Mouse (Mus musculus) forebrain, postnatal 0 days (tissue): ENCODE data around the gene Klf12. TPM values are rescaled to one million over a fixed set of nuclear protein-coding genes. Genes with fewer than 3 reads are reported as not detected.

ENCODE experiments used
- ATAC-seq: fragments of 200-750 bp; cut with Nextera tagmentation; 2 replicates; pipeline ENCODE4 v1.8.0; 2017; ENCODE audit warnings: mild to moderate bottlenecking, moderate library complexity
- DNase-seq: peaks from one replicate; pipeline ENCODE4 v3.0.0-alpha.2; 2015
- H3K27ac ChIP-seq: fragments of 300-500 bp; sonication (generic); 2 replicates; pipeline ENCODE4 v1.5.1; 2014; ENCODE audit warnings: low read depth, mild to moderate bottlenecking, antibody characterized with exemption, low read length, moderate library complexity, mixed read lengths
- H3K27me3 ChIP-seq: fragments of 300-500 bp; sonication (generic); 2 replicates; pipeline ENCODE4 v1.6.1; 2014; ENCODE audit warnings: mild to moderate bottlenecking, low read length, mixed read lengths; ENCODE audit not compliant: insufficient read depth
- H3K36me3 ChIP-seq: fragments of 300-500 bp; sonication (generic); 2 replicates; pipeline ENCODE4 v1.6.1; 2014; ENCODE audit warnings: mild to moderate bottlenecking, moderate library complexity; ENCODE audit not compliant: insufficient read depth
- H3K4me1 ChIP-seq: fragments of 300-500 bp; sonication (generic); 2 replicates; pipeline ENCODE4 v1.6.1; 2014; ENCODE audit warnings: antibody characterized with exemption; ENCODE audit not compliant: insufficient read depth
- H3K4me2 ChIP-seq: fragments of 300-500 bp; sonication (generic); 2 replicates; pipeline ENCODE4 v1.6.1; 2014; ENCODE audit warnings: low read depth, mild to moderate bottlenecking, moderate library complexity
- H3K4me3 ChIP-seq: fragments of 300-500 bp; sonication (generic); 2 replicates; pipeline ENCODE4 v1.5.1; 2014; ENCODE audit warnings: low read depth, low read length, mixed read lengths
- H3K9ac ChIP-seq: fragments of 300-500 bp; sonication (generic); 2 replicates; pipeline ENCODE4 v1.6.1; 2014; ENCODE audit warnings: mild to moderate bottlenecking
- H3K9me3 ChIP-seq: fragments of 300-500 bp; sonication (generic); 2 replicates; pipeline ENCODE4 v1.6.1; 2016; ENCODE audit warnings: low read length
- CTCF ChIP-seq: sonication (generic); IDR thresholded peaks from 2 replicates; pipeline ENCODE4 v1.5.1; 2016; ENCODE audit warnings: antibody characterized with exemption, control low read depth, low read depth
- WGBS: fragments of 180-500 bp; shearing (Covaris S2); extraction: QIAGEN DNeasy Blood & Tissue Kit; methylation state at CpG from one replicate; pipeline ENCODE4 v1.1.7; 2014; 5-methylcytosine and 5-hydroxymethylcytosine counted together
- polyA plus RNA-seq: library from polyadenylated mRNA; unstranded; fragments of >200 nt; fragmentation: Nextera tagmentation; extraction: Ambion mirVana; gene quantifications from 2 replicates; pipeline ENCODE4 v1.2.1, GENCODE M21; 2015
- total RNA-seq: library from RNA; depleted of rRNA; stranded (reverse); fragments of >200 nt; gene quantifications from 2 replicates; pipeline ENCODE4 v1.2.3, GENCODE M21; 2014

Gene Klf12
- total and polyA plus RNA-seq, 2 experiments from 2014 or later = 24.4 to 47.9 TPM

DNA sequence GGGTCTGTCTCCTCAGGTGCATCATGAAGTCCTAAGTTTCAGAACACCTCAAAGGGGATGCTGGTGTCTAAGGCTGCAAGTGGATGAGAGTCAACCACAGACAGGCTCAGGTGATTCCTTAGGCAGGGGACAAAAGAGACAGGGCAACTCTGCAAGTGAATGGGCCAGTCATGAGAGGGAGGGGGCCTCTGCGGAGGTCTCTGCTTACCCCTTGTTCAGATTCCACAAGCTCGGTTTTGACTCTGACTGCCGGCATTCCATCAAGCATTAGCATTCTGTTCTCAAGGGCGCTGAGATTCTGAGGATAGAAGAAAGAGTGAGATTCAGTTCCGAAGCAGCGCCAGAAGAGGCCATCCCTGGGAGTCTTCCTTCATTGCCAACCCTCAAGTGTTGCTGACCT is 174.9 kb downstream of the Klf12 start:
- WGBS = 19% methylated on average over 6 of the region's 6 CpGs
- H3K9me3 ChIP-seq = no peaks in the 10 kb centered on the region
- no peaks in the 10 kb centered on the region for H3K36me3 ChIP-seq
- no peak overlapping the region for H3K4me2 ChIP-seq
- no peak overlapping the region for H3K4me3 ChIP-seq
- DNase-seq (no peak), ATAC-seq (no peak)
- H3K27ac ChIP-seq = no peak overlapping the region
- no peaks in the 10 kb centered on the region for H3K27me3 ChIP-seq
- TF ChIP-seq CTCF = no peak
- H3K9ac ChIP-seq = no peak overlapping the region
- 0 out of 2 replicates have a peak, but pooled peaks cover 6% of the 10 kb centered on the region for H3K4me1 ChIP-seq

DNA sequence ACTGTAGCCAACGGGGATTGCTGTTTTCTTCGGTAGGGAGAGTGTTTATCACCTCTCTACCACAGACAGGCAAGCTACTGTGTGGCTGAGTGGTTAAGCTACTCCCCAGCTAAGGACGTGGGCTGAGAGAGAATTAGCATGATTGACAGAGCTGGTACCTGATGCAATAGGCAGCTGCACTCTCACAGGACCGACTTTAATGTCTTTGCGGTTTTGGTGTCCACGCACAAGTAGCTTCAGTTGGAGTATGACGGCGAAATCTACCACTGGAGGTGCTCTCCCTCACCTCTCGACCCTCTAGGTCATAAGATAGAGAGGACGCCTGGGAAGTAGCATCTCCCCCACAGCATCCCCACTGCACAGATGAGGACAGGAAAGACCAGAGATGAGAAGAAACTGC is 178.9 kb downstream of the Klf12 start:
- Histone ChIP-seq H3K4me3 (no peak overlapping the region), H3K4me1 (0 out of 2 replicates have a peak, but pooled peaks cover 6% of the 10 kb centered on the region), H3K9me3 (no peaks in the 10 kb centered on the region), H3K36me3 (no peaks in the 10 kb centered on the region), H3K4me2 (no peak overlapping the region), H3K27me3 (no peaks in the 10 kb centered on the region), H3K9ac (no peak overlapping the region), H3K27ac (no peak overlapping the region)
- ATAC-seq = no peak
- 81% methylated on average over 10 of the region's 10 CpGs for WGBS
- no peak for DNase-seq
- no peak for TF ChIP-seq CTCF

DNA sequence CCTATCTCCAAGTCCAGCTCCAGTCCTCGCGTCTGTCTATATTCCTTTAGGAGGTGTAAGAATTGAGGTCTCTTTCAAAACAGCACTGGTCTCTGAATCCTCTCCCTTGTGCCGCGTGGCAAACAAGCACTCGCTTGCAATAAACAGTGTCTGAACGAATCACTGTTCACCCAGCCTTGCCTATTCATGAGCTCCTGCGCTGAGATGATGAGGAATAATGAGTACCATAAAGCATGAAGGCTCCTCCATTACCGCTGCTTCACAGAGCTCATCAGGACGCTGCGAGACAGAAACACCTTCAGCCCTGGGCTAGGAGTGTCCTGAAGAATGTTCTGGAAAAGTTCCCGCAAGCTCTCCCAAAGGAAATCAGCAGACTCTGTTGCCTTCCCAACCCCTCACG is 179.7 kb downstream of the Klf12 start:
- no peaks in the 10 kb centered on the region for H3K27me3 ChIP-seq
- no peak overlapping the region for H3K9ac ChIP-seq
- peak; percentile 72 for ATAC-seq
- peak; percentile 55 for DNase-seq
- no peak overlapping the region for H3K4me3 ChIP-seq
- WGBS = 31% methylated on average over 12 of the region's 12 CpGs
- H3K4me1 ChIP-seq = 0 out of 2 replicates have a peak, but pooled peaks cover 6% of the 10 kb centered on the region
- H3K9me3 ChIP-seq = no peaks in the 10 kb centered on the region
- H3K36me3 ChIP-seq = no peaks in the 10 kb centered on the region
- H3K27ac ChIP-seq = no peak overlapping the region
- TF ChIP-seq CTCF = no peak
- H3K4me2 ChIP-seq = peak overlapping the region; percentile 28

DNA sequence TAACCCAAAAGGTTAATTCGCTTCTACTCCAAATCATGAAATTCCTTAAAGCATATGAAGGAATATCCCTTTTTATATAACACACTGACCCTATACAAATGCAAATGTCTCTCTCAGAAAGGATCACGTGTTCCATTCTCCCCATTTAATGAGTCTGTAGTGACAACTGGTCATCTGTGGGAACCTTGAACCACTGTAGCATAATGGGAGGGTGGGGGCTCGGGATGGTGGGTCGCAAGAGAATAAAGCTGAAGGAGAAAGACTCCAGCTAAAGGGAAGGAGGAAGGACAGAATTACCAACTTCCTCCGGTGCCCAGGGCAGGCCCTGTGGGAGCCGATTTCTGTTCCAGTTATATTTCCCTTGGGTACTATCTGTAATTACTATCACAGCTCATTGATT is 180.7 kb downstream of the Klf12 start:
- H3K9ac ChIP-seq = no peak overlapping the region
- no peak for ATAC-seq
- H3K4me1 ChIP-seq = 0 out of 2 replicates have a peak, but pooled peaks cover 6% of the 10 kb centered on the region
- WGBS = 21% methylated on average over 6 of the region's 6 CpGs
- no peaks in the 10 kb centered on the region for H3K9me3 ChIP-seq
- no peak overlapping the region for H3K4me3 ChIP-seq
- no peak overlapping the region for H3K4me2 ChIP-seq
- H3K36me3 ChIP-seq = no peaks in the 10 kb centered on the region
- H3K27me3 ChIP-seq = no peaks in the 10 kb centered on the region
- no peak overlapping the region for H3K27ac ChIP-seq
- no peak for TF ChIP-seq CTCF
- DNase-seq = no peak

DNA sequence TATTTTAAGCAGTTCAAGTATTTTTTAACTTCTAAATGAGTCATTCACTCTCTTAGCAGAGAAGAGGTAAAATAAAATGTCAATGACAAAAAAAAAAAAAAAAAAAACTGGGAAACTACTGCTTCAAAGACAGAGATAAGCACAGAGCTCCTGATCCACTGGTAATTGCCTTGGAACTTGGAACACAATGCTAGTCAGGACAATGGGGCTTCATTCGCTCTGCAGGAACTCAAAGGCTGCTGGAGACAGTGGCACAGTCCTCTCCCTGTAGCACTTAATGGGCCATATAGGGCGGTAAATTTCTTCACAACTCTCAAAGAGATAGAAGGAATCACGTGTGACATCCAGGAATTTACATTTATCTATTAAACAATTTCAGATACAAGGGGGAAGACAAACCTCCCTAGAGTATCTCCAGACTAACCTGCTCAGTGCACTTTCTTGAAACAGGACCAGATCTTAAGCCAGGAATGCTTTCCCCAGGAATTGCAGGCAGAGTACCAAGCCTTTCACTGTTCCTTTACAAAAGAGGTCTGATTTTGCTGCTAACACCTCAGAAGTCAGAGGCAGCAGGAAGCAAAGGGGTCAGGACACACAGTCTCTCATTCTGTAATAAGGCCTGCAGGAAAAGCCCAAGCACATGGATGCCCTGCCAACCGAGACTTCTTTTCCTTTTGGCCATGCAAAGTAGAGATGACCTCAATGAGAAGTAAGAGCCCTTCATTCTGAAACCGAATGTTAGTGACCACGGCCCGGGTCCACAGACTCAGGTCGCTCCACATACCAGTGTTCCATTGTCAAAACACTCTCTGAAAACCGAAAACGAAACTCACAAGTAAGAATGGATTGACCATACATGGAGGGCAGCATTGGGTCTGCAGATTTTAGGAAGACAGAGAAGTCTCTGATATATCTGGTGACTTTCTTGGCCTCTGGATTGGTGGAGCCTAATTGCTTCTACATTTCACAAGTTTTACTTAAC is 187.0 kb downstream of the Klf12 start:
- ATAC-seq = no peak
- no peak overlapping the region for H3K4me2 ChIP-seq
- TF ChIP-seq CTCF = no peak
- H3K36me3 ChIP-seq = no peaks in the 10 kb centered on the region
- no peak overlapping the region for H3K9ac ChIP-seq
- H3K4me1 ChIP-seq = no peaks in the 10 kb centered on the region
- H3K4me3 ChIP-seq = no peak overlapping the region
- no peaks in the 10 kb centered on the region for H3K9me3 ChIP-seq
- H3K27ac ChIP-seq = no peak overlapping the region
- WGBS = 62% methylated on average over 10 of the region's 10 CpGs
- no peak for DNase-seq
- no peaks in the 10 kb centered on the region for H3K27me3 ChIP-seq

DNA sequence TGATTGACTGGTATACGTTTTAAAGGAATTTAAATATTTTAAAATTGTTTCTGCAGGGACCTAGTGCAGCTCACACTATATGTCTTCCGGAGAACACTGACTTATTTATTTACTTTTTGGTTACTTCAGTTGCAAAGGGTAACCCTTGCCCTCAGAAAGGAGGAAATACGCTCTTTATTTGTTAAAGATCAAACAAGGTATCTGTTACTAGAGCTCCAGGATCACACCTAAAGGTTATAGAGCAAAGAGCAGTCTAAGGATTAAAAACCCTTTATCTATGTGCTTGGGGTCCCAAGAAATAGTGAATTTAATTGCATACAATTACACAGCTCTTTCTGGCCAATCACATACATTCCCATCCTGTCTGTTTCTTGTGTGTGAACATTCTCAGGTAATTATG is 188.7 kb downstream of the Klf12 start:
- Histone ChIP-seq H3K4me3 (no peak overlapping the region), H3K9me3 (no peaks in the 10 kb centered on the region), H3K36me3 (no peaks in the 10 kb centered on the region), H3K27me3 (no peaks in the 10 kb centered on the region), H3K9ac (no peak overlapping the region), H3K4me2 (no peak overlapping the region), H3K27ac (no peak overlapping the region), H3K4me1 (no peaks in the 10 kb centered on the region)
- no peak for TF ChIP-seq CTCF
- no peak for ATAC-seq
- DNase-seq = no peak
- WGBS = 82% methylated on average over 3 of the region's 3 CpGs

DNA sequence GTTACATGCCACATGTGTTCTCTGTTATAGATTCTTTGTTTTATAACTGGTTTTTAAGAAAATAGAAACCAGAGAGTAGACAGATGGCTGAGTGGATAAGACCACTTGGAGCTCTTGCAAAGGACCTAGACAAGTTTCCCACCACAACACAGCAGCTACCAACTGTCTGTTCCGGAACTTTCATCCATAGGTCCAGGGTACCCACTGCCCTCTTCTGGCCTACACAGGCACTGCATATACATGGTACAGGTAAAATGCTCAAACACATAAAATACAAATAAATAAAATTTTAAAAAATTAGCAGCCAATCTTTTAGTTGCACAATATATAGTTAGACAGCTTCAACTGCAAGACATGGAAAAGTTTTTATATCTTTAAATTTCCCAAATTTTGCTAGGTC is 194.0 kb downstream of the Klf12 start:
- Histone ChIP-seq H3K9me3 (no peaks in the 10 kb centered on the region), H3K4me1 (no peaks in the 10 kb centered on the region), H3K9ac (no peak overlapping the region), H3K4me3 (no peak overlapping the region), H3K4me2 (no peak overlapping the region), H3K27me3 (no peaks in the 10 kb centered on the region), H3K36me3 (no peaks in the 10 kb centered on the region), H3K27ac (no peak overlapping the region)
- TF ChIP-seq CTCF = 0 out of 2 replicates have a peak, but pooled peaks have one; percentile 10
- WGBS = 80% methylated on average over 1 of the region's 1 CpGs
- DNase-seq (no peak), ATAC-seq (no peak)
